Mouse (Mus musculus): Measurements from ENCODE around the gene Prkg1.

DNA sequence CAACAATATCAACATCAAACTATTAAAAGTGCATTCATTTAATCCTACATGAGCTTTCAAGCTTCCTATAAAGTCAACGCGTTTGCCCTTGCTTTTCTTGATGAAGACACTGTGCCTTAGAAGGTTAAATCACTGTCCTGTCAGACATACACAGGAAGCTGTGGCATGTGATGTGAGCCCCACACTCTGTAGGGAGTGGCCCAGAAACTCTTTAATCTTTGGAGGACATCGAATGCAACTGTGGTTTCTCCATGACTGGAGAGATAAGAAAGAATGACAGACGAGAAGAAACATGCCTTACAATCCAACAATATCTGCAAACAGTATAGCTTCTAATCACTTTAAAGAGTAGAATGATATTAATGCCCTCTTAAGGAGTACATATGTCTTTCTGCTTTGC is 903.4 kb downstream of the Prkg1 start:
- TF ChIP-seq CTCF (IDR thresholded peaks at IDR 0.05; ENCODE audit: control insufficient read depth, insufficient read depth, low read length) (no peak), POLR2A (IDR thresholded peaks at IDR 0.05; ENCODE audit: borderline replicate concordance, control insufficient read depth, low read depth, low read length) (no peak)

Data from bone marrow, adult 2 months (tissue).